Mouse (Mus musculus) layer of hippocampus, adult 11-12 months (tissue): ENCODE measurements around the gene Lifr.
A peak's percentile ranks its signal among the peaks of the same experiment; 100 is the strongest.

Experiments used
- DNase-seq: peaks from one replicate; pipeline ENCODE4 v3.0.0; 2022; ENCODE audit warnings: low spot score

Lifr gene

DNA sequence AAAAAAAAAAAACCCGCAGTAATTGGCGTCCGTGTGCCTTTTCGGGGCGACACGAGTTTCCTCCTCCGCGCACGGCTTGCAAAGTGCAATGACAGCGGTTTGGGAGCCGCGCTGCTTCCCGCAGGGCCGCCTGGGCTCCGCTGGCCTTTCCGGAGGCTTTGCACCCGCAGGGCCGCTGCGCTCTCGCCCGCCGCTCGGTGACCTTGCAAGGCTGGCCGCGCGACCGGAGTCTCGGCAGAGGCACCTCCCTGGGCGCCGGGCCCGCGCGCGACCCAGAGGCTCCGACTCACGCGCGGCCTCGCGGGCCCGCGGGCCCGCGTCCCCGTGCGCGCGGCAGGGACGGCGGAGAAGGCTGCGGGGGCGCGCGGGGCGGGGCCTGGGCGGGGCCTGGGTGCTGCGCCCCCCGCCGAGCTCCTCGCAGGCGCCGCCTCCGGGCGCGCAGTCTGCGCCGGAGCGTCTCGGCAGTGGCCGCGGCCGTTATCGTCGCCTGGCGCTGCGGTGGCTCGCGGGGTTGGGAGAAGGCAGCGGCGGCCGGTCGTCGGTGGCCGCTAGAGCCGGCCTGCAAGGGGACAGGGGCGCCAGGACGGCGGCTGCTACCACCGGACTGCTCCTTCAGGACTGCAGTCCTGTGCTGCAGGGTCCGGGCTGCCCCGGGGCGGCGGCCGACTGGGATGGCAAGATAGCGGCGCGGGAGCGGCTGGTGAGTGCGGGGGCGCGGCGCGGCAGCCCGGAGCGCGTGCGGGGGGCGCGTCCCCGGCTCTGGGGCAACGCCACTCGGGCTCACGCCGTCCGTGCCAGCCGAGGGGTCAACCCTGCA, 38.9 kb downstream of the Lifr start:
- peak; percentile 86 for DNase-seq

DNA sequence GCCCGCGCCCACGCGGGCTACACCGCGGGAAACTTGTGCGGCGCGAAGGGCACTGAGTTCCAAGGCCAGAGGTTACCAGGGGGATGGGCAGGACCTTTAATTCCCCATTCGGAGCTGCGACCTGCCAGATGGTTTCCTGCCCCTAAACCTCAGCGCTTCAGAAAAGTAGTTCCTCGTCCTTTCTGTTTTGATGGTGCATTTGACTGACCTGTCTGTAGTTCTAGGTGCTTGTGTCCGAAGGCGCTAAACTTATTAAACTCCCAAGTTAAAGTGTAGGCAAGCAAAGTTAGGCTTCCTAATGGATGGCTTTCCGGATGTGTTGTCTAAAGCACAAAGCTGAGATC, 39.5 kb downstream of the Lifr start:
- no peak for DNase-seq

DNA sequence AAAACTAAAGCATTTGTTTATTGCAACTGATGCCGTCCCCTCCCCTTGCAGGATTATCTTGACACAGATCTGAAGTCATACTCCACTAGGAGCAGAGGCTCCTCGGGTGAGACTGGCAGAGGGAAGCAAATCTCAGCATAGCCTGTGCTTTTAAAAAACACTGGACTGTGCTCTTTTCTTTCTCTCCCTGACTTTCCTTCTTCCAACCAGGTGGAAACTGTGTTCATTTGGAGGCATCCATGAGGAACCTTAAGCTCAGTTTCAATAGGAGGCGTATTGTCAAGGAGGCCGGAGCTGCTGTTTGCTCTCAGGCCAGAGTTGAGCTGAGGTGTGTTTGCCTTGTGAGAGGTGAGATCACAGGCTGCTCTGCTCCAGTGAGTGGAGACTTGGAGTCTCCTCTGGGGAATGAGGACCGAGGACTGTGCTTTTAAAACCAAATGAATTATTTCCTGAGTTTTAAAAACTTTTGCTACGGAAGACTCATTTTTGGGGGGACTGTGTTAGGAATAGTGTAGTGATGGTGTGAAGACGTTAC, 40.3 kb downstream of the Lifr start:
- DNase-seq, result no peak

DNA sequence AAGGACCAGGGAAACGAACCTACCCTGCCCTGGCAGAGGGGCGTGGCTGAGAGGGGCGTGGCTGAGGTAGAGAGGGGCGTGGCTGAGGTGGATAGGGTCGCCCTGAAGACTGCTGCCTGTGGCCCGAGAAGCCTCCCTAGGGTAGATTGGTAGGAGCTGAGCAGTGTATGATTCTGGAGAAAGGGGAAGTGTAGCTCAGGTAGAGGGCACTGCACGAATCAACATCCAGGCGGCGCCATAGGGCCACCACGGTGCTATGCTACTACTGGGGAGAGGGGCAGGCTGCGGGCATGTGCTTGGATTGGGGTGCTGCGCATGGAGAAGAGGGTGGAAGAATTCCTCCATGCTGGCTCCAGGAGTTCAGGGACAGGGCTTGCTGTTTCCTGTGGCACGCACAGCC, 42.3 kb downstream of the Lifr start:
- no peak for DNase-seq

DNA sequence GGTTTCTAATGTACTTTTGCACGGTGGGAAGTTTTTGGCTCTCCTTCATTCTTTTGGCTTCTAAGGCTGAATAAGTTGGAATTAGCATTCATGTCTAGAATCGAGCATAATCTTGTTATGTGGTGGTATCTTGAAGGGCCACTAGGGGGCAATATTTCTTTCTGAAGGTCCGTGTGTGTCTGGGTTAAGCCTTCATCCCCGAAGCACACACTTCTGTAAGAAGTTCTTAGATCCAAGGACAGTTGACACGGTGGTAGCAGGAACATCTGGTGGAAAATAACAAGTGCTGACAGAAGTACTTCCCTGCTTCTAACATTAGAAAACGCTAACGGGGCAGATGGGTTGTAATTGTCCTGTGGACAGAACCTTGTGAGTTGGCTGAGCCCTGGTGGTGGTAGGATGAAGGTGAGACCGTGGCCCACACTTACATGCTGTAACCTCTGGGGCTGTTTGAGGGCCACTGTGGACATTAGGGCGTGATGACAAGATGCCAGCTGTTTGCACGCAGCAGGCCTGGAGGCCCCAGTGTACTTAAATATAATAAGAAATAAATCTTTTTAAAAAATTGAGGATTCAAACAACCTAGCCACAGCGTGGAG, 44.1 kb downstream of the Lifr start:
- peak; percentile 59 for DNase-seq

DNA sequence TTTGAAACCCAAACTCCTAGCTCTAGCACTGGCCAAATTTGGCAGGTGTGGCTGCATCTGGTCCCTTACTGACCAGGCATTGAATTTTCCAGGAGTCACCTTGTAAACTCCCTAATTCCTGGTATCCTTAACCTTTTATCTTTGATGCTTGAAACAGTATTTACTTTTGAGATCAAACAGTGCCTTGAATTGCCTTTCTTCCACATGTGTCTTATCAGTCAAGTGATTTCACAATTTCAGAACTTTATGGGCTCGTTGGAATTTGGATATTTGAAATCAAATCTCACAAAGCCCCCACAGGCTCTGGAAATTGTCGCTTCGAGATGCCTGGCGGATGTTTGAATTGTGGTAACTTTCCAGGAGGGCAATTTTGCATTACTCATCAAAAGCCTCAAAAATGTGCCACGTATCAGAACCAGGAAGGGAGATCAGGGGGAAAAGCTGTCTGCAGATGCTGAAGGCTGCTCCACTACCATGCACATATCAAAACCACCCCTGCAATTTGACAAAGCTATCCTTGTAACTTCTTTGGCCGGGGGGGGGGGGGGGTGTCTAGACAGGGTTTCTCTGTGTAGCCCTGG, 45.7 kb downstream of the Lifr start:
- no peak for DNase-seq

DNA sequence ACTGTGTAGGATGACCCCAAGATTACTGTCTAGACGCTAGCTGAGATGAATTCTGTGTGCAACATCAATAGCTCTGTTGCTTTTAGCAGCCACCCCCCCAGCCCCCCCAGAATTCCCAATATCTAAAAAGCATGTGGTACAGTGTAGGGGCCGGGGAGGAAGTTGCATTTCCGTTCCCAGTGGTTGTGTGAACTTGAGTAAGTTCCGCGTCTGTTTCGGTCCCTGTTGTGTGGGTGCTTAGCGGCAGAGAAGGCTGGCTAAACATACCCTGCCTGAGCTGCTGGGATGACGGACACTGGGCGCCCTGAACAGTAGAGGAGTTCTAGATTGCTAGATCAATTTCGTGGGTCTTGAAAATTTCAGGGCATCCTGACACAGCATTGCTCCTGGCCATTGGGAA, 46.5 kb downstream of the Lifr start:
- no peak for DNase-seq

DNA sequence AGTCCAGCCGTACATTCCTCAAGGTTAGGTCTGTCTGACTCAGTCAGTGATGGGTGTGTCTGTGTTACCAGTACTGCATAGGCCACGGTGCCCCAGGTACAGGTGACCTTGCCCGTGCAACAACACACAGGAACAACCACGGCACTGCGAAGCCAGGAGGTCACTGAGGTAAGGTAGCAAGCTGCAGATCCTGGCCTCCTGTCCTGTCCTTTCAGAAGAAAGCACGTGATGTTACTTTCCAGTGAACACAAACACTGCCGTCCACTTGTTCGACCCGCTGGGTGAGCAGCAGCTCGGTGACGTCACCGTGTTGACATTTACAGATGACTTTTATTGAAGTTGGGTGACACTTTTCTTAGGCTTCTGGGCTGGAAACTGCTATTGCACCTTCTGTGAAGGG, 47.2 kb downstream of the Lifr start:
- DNase-seq, result no peak

DNA sequence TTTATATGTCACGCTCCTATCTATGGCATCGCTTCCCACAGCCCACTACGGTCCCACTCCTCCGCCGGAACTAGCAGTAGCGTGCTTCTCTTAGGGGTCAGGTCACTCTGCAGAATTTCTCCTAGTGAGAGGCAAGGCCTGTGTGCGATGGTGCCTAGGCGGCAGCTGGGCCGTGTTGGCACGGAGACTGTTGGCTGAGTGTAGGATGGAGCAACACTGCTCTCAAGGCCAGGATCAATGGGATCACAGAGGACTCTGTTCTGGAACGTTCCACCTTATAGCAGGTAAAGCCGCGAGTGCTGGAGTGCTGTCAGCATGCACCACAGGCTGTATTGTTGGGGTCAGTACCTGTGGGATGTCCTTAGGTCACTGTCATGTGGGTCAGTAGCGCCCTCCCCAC, 48.1 kb downstream of the Lifr start:
- no peak for DNase-seq

DNA sequence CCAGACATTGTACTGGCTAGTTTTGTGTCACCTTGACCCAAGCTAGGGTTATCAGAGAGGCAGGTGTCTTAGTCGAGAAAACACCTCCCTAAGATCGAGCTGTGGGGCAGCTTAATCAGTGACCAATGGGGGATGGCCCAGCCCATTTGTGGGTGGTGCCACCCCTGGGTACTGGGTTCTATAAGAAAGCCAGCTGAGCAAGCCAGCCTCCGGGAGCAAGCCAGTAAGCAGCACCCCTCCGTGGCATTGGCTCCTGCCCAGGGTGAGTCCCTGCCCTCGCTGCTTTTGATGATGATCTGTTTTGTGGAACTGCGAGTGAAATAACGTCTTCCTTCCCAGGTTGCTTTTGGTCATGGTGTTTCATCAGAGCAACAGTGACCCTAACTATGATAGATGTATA, 49.9 kb downstream of the Lifr start:
- no peak for DNase-seq

DNA sequence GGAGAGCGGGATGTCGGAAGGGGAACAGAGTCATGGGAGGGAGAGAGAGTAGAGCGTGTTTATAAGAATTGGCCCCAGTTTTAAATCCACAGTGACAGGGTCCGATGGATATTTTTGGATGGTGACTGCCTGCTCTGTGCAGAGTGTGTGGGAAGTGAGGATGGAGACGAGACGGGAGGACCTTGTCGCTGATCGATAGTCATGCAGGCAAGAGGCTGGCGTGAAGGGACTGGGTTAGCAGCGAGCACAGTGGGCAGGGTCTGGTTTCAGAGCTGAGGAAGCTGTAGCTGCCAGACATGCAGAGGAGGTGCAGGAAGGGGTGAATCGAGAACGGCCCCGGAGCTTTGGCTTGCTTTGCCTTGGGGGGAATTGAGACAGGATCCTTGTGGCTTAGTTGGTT, 50.8 kb downstream of the Lifr start:
- no peak for DNase-seq

DNA sequence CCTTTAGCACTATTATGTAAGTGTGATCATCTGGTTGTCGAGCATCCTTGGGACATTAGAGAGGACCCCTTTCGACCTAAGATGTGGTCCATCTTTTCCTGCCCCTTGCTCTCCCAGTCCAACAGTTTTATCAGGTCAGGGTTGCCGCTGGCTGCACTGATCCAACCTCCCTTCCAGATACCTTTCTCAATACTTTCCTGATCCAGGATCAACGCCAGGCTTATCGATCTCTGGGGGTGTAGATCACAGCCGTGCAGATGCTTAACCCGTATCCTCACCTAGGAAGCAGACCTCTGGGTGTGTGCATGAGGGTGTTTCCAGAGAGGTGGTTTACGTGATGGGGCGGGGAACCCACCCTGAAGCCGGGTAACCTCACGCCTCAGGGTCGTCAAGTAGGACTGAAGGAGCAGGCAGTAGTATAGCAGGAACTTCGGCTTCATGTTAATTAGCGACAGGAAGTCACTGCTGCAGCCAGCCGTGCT, 53.3 kb downstream of the Lifr start:
- DNase-seq, result no peak

DNA sequence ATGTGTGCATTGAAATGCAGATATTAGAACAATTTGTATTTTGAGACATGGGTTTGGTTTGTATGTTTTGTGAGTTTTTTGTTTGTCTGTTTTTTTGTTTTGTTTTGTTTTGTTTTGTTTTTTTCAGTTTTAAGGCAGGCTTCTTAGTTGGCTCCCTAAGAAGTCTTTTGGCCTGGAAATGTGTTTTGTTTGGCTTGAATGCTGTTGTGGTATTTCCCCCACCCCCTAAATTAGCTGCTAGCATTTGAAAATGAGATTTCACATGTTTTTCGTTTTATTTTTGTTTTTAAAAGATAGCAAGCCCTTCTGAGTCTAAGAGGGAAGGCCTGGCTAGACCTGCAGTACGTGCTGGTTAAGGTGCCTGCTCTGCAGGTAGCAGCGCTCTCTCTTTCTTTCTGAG, 54.1 kb downstream of the Lifr start:
- DNase-seq, result no peak

DNA sequence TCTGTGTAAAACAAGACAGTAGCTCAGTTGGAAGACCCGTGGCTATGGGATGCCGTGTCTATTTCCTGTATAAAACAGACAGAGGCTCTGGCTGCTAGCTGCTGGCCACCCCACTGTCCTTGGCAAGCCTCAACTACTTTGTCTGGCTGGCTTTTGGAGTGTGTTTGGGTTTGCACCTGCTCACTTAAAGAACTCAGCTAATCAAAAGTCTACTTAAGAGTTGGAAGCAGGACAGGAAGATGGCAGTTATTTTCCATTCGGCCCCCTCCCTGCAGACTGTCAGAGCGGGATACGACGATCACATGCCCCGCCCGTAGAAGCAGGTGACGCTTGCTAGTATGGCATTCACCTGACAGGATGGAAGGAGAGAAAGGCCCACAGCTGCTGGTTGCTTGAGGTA, 54.5 kb downstream of the Lifr start:
- no peak for DNase-seq

DNA sequence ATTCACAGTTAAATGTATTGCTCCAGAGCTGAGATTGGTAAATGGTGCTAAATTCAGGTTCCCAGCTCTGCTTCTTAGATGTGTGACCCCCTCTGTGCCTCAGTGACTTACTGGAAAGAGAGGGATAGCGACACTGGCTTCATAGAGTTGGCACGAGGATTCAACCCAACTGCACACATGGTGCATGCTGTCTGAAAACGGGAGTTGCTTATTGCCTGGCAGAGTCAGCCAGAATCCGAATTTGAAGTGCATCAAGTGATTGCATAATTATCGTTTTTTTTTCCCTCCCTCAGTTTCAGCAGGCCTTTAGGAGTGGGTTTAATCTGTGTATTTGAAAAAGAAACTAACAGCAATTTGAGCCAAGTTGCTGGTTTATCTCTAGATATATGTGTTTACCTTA, 55.1 kb downstream of the Lifr start:
- DNase-seq, result peak; percentile 48

DNA sequence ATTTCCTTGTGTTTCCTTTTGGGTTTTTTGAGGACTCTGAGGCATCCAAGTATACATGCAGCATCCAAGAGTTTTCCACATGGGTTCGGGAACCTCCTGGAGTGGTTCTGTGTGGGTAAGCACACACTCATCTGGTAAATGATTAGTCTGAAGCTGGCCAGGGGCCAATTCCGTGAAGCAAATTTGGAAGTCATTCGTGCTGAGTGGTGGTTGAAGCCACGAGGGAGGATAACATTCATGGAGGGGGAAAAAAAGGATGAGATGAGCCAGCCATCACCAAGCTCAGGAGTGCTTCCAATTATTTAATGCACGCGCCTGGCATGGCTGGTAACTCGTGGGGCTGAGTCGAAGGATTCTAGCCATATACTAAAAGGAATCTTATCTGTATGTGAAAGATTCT, 56.1 kb downstream of the Lifr start:
- peak; percentile 56 for DNase-seq

DNA sequence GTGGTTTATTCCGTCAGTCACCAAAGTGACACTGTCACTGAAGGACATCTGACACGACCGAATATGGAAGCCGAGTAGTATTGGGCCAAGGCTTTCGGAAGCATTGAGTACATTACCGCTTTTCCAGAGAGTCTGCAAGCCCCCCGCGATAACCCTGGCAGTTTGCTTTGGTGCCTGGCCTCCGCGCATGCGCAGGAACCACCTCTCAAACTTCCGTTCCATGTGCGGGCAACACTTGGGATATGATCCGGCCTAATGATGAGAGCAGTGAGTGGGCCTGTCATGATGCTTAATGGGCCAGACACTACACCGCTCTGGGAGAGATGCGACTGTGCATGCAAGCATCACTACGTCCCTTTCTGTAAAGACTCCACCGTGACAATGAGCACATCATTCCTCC, 59.4 kb downstream of the Lifr start:
- no peak for DNase-seq

DNA sequence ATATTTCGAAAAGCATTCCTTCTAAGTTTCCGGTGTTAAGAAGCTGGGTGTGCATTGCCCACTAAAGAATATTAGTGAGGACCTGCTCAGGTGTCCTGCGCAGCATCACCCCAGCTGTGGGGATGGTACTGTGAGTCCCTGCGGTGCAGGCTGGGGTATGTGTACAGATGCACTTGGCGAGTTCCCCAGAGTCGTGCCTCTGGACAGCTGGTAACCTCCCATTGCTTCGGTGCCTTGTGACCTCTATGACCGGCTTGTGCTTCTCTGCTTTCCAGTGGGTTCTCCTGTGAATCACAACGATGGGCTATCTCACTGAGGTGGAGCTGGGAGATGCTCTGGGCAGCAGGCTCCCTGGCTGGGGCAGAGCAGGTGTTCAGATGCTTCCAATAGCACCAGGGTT, 60.2 kb downstream of the Lifr start:
- DNase-seq, result no peak

DNA sequence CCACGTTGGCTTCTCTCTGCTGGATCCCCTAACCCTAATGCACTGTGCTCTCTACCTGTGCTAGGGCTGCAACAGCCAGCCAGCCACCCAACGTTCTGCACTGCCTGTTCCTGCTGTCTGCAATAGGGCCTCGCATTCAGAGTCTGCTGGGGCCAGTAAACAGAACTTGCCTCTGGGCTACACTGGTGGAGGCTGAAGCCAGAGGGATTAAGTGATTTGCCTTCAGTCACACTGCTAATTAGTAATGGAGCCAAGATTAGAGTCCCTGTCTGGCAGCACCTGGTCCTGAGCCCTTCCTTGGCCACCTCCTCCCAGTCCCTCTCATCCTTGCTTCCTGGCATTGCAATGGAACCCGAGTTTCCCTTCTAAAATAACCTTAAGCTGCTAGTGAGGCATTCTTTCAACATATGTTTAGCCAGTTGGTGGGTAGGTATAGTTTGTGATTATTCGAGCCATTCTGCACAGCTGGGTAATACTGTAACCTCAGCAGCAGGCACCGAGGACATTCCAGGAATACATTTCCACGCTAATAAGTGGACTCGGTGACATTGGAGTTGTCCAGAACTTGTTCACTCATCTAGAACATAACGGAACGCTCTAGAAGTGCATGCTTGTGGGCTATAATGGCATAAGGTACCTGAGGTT, 61.8 kb downstream of the Lifr start:
- DNase-seq, result no peak

DNA sequence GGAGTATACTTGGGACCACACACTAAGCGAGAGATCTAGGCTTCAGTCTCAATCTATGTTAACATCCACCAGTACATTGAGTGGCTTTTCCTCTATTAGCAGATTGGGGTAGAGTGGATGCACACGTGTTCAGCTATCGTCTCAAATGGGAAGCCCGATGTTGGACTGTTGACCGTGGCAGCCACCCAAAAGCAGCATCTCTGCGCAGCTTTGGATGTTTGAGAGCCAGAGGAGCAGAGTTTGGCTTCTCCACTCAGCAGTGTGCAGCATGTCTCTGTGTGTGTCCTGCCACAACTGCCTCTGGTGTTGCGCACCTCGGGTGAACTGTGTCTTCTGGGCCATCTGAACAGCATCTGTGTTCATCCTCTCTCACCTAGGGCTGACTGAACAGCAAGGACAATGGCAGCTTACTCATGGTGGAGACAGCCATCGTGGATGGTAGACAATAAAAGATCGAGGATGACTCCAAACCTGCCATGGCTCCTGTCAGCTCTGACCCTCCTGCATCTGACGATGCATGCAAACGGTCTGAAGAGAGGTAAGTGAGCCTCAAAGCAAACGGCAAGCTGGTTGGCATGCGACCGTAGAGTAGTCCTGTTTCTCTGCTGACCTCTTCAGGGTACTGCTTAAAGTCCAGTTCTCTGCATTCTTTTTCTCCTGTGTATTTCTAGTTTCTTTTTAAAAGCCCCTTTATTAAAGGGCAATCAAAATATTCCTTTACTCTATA, 63.8 kb downstream of the Lifr start:
- DNase-seq, result no peak

DNA sequence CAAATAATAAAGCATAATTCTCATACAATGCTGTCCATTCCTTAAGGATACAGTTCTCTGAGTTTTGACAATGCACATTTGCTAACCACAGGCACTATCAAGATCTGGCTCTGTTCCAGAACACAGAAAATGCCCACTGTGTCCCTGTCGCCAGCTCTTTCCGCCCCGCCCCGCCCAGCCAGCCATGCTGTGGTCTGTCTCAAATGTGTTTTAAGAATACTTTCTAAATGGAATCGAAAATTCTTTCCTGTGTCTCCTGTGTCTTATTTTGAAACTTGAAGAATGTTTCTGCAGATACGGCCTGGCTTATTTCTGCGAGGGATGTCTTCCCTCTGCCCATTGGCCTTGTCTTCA, 64.3 kb downstream of the Lifr start:
- DNase-seq, result no peak

DNA sequence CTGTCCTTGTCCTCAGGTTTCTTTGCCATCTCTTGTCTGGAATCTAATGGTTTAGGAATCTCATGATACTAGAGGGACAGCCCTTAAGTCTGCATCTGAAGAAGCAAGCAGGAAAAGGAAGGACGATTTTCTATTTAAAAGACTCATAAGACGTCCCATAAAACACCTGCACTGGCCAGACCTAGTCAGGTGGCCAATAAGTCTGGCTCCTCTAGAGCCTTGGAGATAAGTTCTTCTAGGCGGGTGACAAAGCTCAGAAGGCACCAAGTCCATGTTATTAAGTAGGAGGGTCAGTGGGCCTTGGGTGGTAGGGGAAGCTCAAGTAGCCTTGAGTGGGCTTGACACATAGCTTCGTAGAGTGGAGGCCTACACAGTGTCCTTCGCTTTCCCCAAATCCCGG, 67.2 kb downstream of the Lifr start:
- DNase-seq, result no peak
